Mouse (Mus musculus) E14TG2a.4 (cell line): ENCODE measurements around the gene Gm6685.

ENCODE experiments used
- CTCF ChIP-seq: conservative IDR thresholded peaks from 2 replicates; pipeline ENCODE4 v1.5.1; 2014; ENCODE audit warnings: low read length
- NANOG ChIP-seq: IDR thresholded peaks from 2 replicates; pipeline ENCODE4 v1.6.1; 2014; ENCODE audit warnings: borderline replicate concordance, low read length, mixed read lengths
- POU5F1 ChIP-seq: IDR thresholded peaks from 2 replicates; pipeline ENCODE4 v1.6.1; 2014; ENCODE audit warnings: low read length, borderline replicate concordance

DNA sequence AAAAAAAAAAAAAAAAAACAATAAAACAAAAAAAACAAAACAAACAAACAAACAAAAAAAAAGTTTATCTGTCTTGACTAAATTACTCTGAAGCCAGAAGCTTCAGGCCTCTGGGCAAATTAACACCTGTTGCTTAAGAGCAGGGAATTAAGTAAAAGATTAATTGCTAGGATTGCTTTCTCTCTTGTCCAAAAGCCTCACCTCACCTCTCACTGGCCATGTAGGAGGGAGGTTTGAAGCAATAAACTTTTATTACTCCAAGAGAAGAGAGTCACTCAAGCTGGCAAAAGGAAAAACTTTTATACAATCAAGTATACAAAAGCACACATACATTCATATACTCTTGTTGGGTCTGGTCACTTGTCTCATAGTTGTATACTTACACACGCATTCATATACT lies 31.9 kb downstream of the Gm6685 start:
- no peak for TF ChIP-seq CTCF
- TF ChIP-seq POU5F1, result no peak
- TF ChIP-seq NANOG, result no peak
